Mouse (Mus musculus) granulocyte monocyte progenitor cell, adult 5-6 weeks (primary cell): ENCODE results near the gene H2afb3. TPM values are rescaled to one million over a fixed set of nuclear protein-coding genes. Genes with fewer than 3 reads are reported as not detected.
"Not testable (repeated sequence)": the region's sequence is repeated elsewhere in the genome, so short reads cannot be mapped to it uniquely, and the experiment has no call there.

Source experiments
- ATAC-seq: replicated peaks from 2 replicates; pipeline ENCODE4 v1.8.0; 2016; ENCODE audit warnings: mild to moderate bottlenecking, moderate TSS enrichment, inconsistent platforms; ENCODE audit not compliant: poor library complexity, severe bottlenecking
- total RNA-seq, 2 experiments: library from RNA; stranded (forward) in 1 of 2; stranded (reverse) in 1 of 2; fragments of 200-712, 200-1000 nt in 1 of 2; fragments of >200 nt in 1 of 2; fragmentation: Nextera tagmentation in 1 of 2; gene quantifications; 2 replicates each; pipeline ENCODE4 v1.2.3; 2014 to 2017

The H2afb3 gene
- total RNA-seq (2014; fragmentation: Nextera tagmentation): not detected in 2 replicates
- total RNA-seq (2017): not detected in 2 replicates

DNA sequence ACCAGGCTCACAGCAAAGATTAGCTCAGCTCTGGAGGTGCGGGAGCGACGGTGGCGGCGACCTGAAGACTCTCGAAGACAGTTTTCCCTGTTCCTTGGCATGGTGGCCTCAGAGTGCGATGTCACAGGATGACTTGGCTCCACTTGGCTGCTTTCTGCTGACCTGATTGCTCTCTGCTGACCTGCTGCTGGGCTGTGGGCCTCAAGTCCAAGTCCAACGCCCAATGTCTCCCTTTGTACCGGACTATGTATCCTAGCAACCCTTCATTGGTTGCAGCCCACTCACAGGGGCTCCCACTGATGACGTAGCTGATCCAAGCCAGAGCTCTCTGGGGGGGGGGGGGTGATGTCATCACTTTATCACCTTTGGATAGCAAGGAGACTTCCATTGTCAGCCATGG lies at the start of gene H2afb3:
Gene H2afb3, minus strand, starts transcription at position 101 of the 400 bp plus-strand sequence.
- ATAC-seq: not testable (repeated sequence)

DNA sequence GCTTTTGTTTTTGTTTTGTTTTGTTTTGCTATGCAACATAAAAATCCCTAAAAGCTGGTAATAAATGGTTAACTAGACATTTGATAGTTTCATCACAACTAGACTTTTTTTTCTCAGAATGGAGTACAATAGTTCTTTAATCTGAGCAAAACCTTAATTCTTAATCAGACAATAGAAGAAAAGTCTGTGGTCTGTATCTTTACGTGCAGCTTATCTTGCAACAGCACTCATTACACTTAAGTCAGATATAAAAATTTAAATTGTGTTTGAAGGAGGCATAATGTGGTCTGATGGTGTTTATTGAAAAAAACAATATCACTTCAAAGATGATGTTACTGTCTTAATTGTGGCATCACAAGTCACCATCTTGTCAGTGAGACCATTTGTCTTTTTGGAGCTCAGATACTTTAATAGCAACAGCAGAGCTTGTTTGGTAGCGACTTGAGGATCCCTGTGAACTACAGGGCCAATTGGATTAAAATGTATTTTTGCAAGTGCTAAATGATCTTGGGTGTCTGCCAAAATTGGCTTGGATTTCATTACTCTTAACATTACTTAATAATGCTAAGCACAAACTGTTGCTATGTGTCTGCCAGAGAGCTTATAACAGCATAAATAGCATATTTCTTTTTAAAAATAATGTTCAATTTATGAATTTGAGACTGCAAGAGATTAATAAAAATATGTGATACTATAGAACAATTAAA lies 11.3 kb downstream of the H2afb3 start:
- no peak for ATAC-seq

DNA sequence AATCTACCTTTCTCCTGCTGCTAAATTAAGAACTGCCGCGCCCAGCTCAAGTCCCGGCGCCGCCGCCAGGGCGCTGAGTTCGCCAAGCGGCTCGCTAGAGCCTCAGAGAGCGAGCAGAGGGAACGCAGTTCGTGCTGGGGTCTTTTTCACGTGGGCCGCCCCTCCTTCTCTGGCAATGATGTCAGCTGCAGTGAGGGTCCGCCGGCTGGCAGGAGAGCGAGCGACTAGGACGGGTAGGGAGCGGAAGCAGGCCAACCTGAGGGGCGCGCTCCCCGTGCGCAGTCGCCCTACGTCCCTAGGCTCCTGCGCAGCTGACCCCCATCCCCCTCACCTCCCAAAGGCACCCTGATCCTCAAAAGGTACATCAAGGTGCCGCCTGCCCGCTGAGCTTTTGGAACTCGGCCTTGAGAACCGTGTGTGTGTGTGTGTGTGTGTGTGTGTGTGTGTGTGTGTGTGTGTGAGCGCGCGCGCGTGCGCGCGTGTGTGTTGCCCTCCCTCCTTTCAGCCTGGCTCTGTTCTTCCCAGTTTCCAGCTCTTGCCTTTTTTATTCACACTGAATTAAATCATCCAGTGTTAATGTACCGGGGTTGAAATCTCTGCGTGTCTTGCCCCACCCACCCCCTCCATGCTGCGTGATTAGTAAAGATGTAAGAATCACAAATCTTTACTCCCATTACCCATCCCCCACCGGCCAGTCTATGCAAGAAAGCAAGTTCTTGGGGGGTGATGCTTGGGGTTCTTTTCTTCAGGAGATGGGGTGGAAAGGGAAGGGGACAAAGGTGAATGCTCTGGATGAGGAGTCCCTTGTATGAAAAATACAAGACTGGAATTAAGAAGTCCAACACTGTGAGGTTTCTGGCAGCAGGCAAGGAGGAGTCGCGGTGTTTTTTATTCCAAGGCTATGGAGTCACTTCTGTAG lies 19.8 kb downstream of the H2afb3 start:
- no peak for ATAC-seq

DNA sequence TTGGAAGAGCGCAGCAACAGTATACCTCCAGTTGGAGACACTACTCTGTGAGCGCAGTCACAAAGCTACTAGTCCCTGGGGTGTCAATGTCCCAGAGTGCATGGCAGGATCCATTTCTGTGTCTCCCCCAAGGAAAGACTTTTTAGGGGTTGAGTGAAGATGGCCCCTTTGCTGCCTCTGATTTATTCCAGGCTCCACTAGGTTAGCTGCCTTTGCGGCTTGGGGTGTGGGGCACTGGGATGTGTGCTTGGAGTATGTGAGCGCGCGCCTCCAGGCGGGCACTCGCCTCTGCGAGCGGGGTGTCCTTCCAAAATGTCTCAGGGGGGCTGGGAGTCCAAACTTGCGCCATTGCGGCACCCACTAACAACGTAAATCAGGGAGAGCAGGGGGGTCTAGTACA lies 21.2 kb downstream of the H2afb3 start:
- no peak for ATAC-seq

DNA sequence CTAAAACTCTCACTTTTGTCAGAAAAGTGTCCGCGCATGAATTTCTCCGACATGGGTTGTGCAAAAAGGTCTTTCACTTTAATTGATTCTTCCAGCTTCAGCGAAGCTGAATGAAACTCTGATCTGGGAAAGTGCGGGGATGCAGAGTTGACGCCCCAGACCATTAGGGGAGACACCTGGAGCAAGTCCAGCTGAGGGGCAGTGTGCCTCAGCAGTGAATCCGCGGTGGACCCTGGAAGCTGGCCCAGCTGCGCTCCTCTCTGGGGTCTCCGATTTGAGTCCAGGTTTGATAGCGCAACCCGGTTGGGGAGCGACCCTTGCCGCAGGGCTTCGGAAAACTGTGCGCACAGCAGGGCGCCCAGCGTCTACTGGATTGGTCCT lies 22.0 kb downstream of the H2afb3 start:
- no peak for ATAC-seq

DNA sequence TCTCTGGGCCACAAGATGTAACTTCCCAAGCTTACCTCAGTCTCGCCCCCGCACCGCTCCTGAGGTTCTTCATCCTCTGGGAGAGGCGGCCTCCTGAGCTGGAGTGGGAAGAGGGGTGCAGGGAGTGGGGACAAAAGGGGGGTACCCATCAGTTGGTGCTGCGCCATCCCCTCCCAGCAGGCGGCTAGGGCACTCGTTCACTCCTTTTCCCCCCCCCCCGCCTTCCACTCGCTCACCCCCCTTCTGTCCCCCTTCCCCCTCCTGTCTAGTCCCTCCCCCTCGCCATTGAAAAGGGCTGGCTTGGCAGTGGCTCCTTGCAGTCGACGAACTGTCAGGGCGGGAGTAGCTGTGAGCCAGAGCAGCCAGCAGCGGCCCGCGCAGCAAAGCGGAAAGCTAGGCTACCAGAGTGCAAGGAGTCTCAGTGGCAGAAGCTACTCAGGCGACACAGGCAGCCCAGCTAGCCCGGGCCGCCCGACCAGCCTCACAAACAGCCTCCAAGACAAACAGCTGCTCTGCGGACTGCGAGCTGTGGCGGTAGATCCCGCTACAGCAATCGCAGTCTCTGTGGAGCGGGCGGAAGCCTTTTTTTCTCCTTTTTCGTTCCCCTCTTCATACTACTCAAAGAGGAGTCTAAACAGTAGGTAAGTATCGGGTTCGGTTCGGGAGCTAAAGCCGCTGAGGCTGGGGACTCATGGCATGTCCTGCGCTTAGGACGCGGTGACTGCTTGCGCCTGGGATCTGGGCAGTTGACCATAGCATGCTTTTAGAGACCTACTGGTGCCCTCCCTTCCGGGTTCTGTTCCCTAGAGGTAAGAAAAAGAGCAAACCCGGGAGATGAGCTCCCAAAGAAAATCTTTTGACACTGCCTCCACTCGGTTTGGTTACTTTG lies 22.6 kb downstream of the H2afb3 start, which contains the start of gene Pcdh11x:
Gene Pcdh11x, plus strand, starts transcription at position 249 of the 889 bp plus-strand sequence.
- ATAC-seq: no peak

DNA sequence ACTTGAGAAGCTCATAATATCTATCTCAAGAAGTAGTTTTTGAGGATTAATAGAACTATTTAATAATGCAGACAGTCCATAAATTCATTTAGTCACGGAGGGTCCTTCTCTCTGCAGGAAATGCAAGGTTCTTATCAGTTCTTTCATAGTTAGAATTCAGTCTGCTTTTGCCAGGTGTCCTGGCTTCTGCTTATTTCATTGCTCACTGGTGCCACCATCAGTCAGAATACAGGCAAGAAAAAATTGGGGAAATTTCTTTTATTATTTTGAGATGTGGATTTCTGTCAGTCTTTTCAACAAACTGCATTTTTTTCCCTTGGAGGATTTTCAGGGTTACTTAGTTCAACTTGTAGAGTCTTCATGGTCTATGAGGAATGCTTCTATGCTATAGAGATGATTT lies 25.4 kb downstream of the H2afb3 start:
- ATAC-seq: no peak

DNA sequence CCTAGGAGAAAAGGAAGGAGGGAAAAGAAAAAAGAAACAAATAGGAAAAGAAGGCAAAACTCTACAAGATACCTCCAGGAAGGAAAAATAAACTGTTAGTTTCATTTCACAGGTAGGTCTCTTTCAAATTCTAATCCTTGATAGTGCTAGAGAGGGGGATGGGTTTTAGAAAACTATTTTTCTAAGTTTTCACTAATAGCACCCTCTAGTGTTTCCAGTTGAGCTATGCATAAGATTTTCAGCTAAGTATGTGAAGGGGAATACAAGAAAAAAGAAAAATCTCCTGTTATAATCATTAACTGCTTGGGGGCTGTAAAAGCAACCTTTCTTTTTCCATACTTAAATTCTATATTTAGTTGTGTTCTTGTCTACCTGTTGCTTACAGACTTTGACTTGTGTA lies 27.4 kb downstream of the H2afb3 start:
- ATAC-seq: no peak

Other genes starting within 250 kb of the H2afb3 start
- gene Pcdh11x, start 22.8 kb downstream of the H2afb3 start, total RNA-seq (2014; fragmentation: Nextera tagmentation): not detected in 2 replicates
- gene Pcdh11x, start 22.8 kb downstream of the H2afb3 start, total RNA-seq (2017): not detected in 2 replicates